Mouse (Mus musculus): ENCODE measurements around the gene Btrc.
A peak's percentile ranks its signal among the peaks of the same experiment; 100 is the strongest.

Btrc gene

GRCm38 (mm10) chr19:45573033-45573432 is 209.5 kb downstream of the Btrc start:
- no peak for ATAC-seq (ENCODE audit: low TSS enrichment)

GRCm38 (mm10) chr19:45573861-45574267 is 210.3 kb downstream of the Btrc start:
- peak; percentile 78 for ATAC-seq (ENCODE audit: low TSS enrichment)

GRCm38 (mm10) chr19:45574339-45574898 is 210.9 kb downstream of the Btrc start:
- no peak for ATAC-seq (ENCODE audit: low TSS enrichment)

DNA sequence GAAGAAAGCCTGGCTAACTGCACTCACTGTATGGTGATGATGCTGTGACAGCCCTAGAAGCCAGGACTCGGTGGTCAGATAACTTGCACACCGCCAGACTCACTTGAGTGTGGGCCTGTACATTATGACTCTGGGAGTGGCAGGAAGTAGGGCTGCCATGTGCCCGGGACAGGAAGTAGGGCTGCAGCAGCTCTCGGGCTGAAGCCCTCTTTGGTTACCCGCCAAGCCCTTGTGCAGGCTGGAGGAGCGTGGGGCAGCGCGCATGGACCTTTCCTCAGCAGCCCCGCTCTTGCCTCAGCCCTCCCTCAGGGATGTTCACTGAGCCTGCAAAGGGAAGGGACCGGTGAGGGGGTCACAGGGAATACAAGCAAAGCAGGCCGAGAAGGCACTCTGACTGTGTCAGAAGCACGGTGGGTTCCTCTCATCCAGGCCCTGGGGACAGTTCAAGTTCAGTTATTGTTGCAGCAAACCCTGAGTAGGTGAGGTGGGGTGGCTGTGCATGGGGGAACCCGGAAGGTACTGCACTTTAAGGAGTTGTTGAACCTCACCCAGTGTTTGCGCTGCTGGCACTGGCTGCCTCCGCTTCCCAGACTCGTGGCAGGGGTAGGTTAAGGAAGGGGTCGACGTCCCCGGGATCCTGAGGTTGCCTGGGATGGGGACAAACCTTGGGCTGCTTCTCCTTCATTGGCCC is 211.6 kb downstream of the Btrc start:
- ATAC-seq (ENCODE audit: low TSS enrichment): no peak

GRCm38 (mm10) chr19:45575632-45576001 is 212.1 kb downstream of the Btrc start:
- no peak for ATAC-seq (ENCODE audit: low TSS enrichment)

DNA sequence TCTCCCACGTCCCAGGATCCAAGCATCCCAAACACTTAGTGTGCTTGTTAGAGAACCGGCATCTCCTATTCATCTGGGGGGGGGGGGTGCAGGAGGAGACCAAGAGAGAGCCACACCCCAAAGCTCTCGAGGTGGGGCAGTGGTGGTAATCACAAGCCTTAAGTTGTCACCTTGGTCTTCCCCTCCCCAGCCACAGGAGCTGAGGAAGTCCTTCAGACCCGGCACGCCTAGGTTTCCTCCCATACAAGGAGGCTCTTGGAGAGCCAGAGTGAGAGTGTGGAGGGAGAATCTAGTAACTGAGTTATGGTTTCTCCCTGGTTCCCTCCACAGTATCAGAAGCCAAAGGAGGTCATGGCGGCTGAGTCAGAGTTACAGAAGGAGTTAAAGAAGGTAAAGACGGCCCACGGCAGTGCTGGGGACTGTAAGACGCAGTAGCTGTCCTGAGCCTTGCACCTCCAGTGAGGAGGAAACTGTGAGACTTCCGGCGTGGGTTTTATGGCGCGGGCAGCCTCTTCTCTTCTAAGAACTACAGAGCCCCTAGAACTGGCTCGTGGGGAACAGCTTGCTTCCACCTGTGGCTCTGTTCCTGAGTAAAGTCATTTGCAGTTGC is 213.7 kb downstream of the Btrc start:
- no peak for ATAC-seq (ENCODE audit: low TSS enrichment)

GRCm38 (mm10) chr19:45578976-45579375 is 215.4 kb downstream of the Btrc start:
- no peak for ATAC-seq (ENCODE audit: low TSS enrichment)

GRCm38 (mm10) chr19:45579416-45579815 is 215.9 kb downstream of the Btrc start:
- ATAC-seq (ENCODE audit: low TSS enrichment): no peak
